Mouse (Mus musculus) hindbrain, embryonic 15.5 days (tissue): ENCODE data around the gene Cdk18. TPM values are rescaled to one million over a fixed set of nuclear protein-coding genes. Genes with fewer than 3 reads are reported as not detected.
A peak's percentile ranks its signal among the peaks of the same experiment; 100 is the strongest.

ENCODE experiments used
- ATAC-seq: fragments of 200-750 bp; cut with Nextera tagmentation; 2 replicates; pipeline ENCODE4 v1.8.0; 2017; ENCODE audit warnings: low read depth, moderate number of reproducible peaks, moderate TSS enrichment; ENCODE audit not compliant: low FRiP score
- H3K27ac ChIP-seq: fragments of 300-500 bp; sonication (generic); replicated peaks from 2 replicates; pipeline ENCODE4 v1.5.1; 2015; ENCODE audit warnings: mild to moderate bottlenecking, inconsistent platforms
- H3K27me3 ChIP-seq: fragments of 300-500 bp; sonication (generic); 2 replicates; pipeline ENCODE4 v1.6.1; 2015; ENCODE audit warnings: control low read depth, inconsistent platforms
- H3K36me3 ChIP-seq: fragments of 300-500 bp; sonication (generic); 2 replicates; pipeline ENCODE4 v1.6.1; 2015; ENCODE audit warnings: control low read depth, inconsistent platforms
- H3K4me1 ChIP-seq: fragments of 300-500 bp; sonication (generic); replicated peaks from 2 replicates; pipeline ENCODE4 v1.6.1; 2015; ENCODE audit warnings: control low read depth, inconsistent platforms
- H3K4me2 ChIP-seq: fragments of 300-500 bp; sonication (generic); 2 replicates; pipeline ENCODE4 v1.6.1; 2015; ENCODE audit warnings: moderate library complexity, mild to moderate bottlenecking, inconsistent platforms
- H3K4me3 ChIP-seq: fragments of 300-500 bp; sonication (generic); 2 replicates; pipeline ENCODE4 v1.5.1; 2015; ENCODE audit warnings: mild to moderate bottlenecking, inconsistent platforms
- H3K9ac ChIP-seq: fragments of 300-500 bp; sonication (generic); 2 replicates; pipeline ENCODE4 v1.6.1; 2015; ENCODE audit warnings: inconsistent platforms
- H3K9me3 ChIP-seq: fragments of 300-500 bp; sonication (generic); 2 replicates; pipeline ENCODE4 v1.6.1; 2016; ENCODE audit warnings: control low read depth, inconsistent platforms
- WGBS: fragments of 180-500 bp; shearing (Covaris S2); methylation state at CpG from one replicate; pipeline ENCODE4 v1.1.7; 2015; 5-methylcytosine and 5-hydroxymethylcytosine counted together
- polyA plus RNA-seq: library from polyadenylated mRNA; unstranded; fragments of >200 nt; fragmentation: Nextera tagmentation; extraction: Ambion mirVana; gene quantifications from 2 replicates; pipeline ENCODE4 v1.2.1, GENCODE M21; 2015

Gene Cdk18
- polyA plus RNA-seq, 1 experiment from 2014 or later = 1.00 TPM

GRCm38 (mm10) chr1:132128311-132128710 lies 11.2 kb downstream of the Cdk18 start:
- Histone ChIP-seq H3K9me3 (no peaks in the 10 kb centered on the region), H3K9ac (no peak overlapping the region), H3K36me3 (no peaks in the 10 kb centered on the region), H3K27ac (no peak overlapping the region), H3K4me2 (no peak overlapping the region), H3K4me3 (no peak overlapping the region), H3K4me1 (peaks cover 8% of the 10 kb centered on the region; the same call in 1 of the 2 replicates), H3K27me3 (no peaks in the 10 kb centered on the region)
- 76% methylated on average over 7 of the region's 7 CpGs for WGBS
- no peak for ATAC-seq

- Histone ChIP-seq H3K9ac (no peak overlapping the region), H3K4me1 (peaks cover 10% of the 10 kb centered on the region; the same call in 1 of the 2 replicates), H3K27me3 (no peaks in the 10 kb centered on the region), H3K4me3 (no peak overlapping the region), H3K9me3 (no peaks in the 10 kb centered on the region), H3K27ac (no peak overlapping the region), H3K4me2 (no peak overlapping the region), H3K36me3 (no peaks in the 10 kb centered on the region)
- 73% methylated on average over 6 of the region's 6 CpGs for WGBS
- no peak for ATAC-seq
Observed at GRCm38 (mm10) chr1:132125803-132126405, 13.6 kb downstream of the Cdk18 start.

GRCm38 (mm10) chr1:132125249-132125648 lies 14.2 kb downstream of the Cdk18 start:
- no peaks in the 10 kb centered on the region for H3K27me3 ChIP-seq
- H3K36me3 ChIP-seq = no peaks in the 10 kb centered on the region
- no peak overlapping the region for H3K27ac ChIP-seq
- ATAC-seq = no peak
- WGBS = 57% methylated on average over 4 of the region's 4 CpGs
- H3K9me3 ChIP-seq = no peaks in the 10 kb centered on the region
- H3K4me2 ChIP-seq = no peak overlapping the region
- no peak overlapping the region for H3K4me3 ChIP-seq
- peaks cover 10% of the 10 kb centered on the region; the same call in 1 of the 2 replicates for H3K4me1 ChIP-seq
- no peak overlapping the region for H3K9ac ChIP-seq

DNA sequence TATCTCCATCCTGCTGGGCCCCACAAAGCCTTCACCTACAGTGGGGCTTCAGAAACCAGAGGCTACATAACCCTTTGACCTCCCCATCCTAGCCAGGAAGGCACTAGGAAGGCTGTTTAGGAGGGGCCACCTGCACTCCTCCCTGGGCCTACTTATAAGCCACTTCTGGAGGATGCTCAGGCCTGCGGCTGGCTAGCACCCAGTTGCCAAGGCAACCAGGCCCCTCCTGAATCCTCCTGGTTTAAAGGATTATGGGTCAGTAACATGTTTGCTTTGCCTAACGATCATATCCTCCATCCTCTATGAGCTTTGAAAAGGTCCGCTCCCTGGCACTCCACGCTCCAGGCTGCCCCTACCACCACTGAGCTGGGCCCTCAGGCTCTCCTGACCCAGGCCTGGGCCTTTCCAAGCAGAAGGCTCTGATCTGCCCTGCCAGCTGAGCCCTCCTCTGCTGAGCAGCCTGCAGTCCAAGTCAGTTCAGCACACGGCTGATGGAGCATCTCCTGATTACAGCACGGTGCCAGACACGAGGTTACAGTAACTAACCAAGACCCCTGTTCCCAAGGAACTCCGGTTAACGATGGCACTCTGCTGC lies 16.0 kb downstream of the Cdk18 start:
- Histone ChIP-seq H3K4me1 (peaks cover 10% of the 10 kb centered on the region; the same call in 1 of the 2 replicates), H3K9ac (no peak overlapping the region), H3K9me3 (no peaks in the 10 kb centered on the region), H3K4me3 (no peak overlapping the region), H3K36me3 (no peaks in the 10 kb centered on the region), H3K27ac (peak overlapping the region; percentile 34; the same call in 1 of the 2 replicates), H3K27me3 (no peaks in the 10 kb centered on the region), H3K4me2 (no peak overlapping the region)
- ATAC-seq = peak; percentile 60
- WGBS = 36% methylated on average over 9 of the region's 9 CpGs

GRCm38 (mm10) chr1:132121895-132122294 lies 17.6 kb downstream of the Cdk18 start:
- no peak overlapping the region for H3K9ac ChIP-seq
- no peak for ATAC-seq
- no peak overlapping the region for H3K27ac ChIP-seq
- no peak overlapping the region for H3K4me3 ChIP-seq
- no peaks in the 10 kb centered on the region for H3K36me3 ChIP-seq
- H3K9me3 ChIP-seq = no peaks in the 10 kb centered on the region
- H3K4me2 ChIP-seq = no peak overlapping the region
- no peaks in the 10 kb centered on the region for H3K27me3 ChIP-seq
- peaks cover 10% of the 10 kb centered on the region; the same call in 1 of the 2 replicates for H3K4me1 ChIP-seq
- 76% methylated on average over 6 of the region's 6 CpGs for WGBS

- no peaks in the 10 kb centered on the region for H3K9me3 ChIP-seq
- 19% methylated on average over 6 of the region's 6 CpGs for WGBS
- H3K4me2 ChIP-seq = no peak overlapping the region
- no peak overlapping the region for H3K27ac ChIP-seq
- H3K4me3 ChIP-seq = no peak overlapping the region
- 0 out of 2 replicates have a peak, but pooled peaks have one; percentile 39 for ATAC-seq
- no peaks in the 10 kb centered on the region for H3K36me3 ChIP-seq
- no peak overlapping the region for H3K9ac ChIP-seq
- no peaks in the 10 kb centered on the region for H3K27me3 ChIP-seq
- peaks cover 10% of the 10 kb centered on the region; the same call in 1 of the 2 replicates for H3K4me1 ChIP-seq
Observed at GRCm38 (mm10) chr1:132121236-132121635, 18.2 kb downstream of the Cdk18 start.

GRCm38 (mm10) chr1:132116606-132117005 lies 22.9 kb downstream of the Cdk18 start:
- H3K9me3 ChIP-seq = no peaks in the 10 kb centered on the region
- H3K4me1 ChIP-seq = no peaks in the 10 kb centered on the region
- no peaks in the 10 kb centered on the region for H3K27me3 ChIP-seq
- no peak for ATAC-seq
- H3K27ac ChIP-seq = no peak overlapping the region
- H3K9ac ChIP-seq = no peak overlapping the region
- H3K36me3 ChIP-seq = no peaks in the 10 kb centered on the region
- H3K4me3 ChIP-seq = no peak overlapping the region
- 29% methylated on average over 18 of the region's 18 CpGs for WGBS
- H3K4me2 ChIP-seq = no peak overlapping the region

DNA sequence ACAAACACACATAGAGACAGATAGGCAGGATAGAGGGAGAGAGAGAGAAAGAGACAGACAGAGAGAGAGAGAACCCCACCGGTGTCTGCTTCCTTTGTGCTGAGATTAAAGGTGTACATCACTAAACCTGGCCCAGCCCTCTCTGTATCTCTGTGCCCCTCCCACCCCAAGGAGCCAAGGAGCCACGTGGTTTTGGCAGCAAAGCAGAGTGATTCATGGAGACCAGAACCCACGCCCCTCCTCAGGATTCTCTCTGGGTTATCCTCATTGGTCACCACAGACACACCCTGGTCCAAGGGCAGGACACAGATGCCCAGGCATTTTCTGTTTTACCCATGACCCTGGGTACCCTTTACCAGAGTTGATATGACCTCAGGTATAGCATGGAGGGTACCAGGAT lies 26.4 kb downstream of the Cdk18 start:
- Histone ChIP-seq H3K4me1 (no peaks in the 10 kb centered on the region), H3K9me3 (no peaks in the 10 kb centered on the region), H3K4me2 (no peak overlapping the region), H3K36me3 (no peaks in the 10 kb centered on the region), H3K4me3 (no peak overlapping the region), H3K9ac (no peak overlapping the region), H3K27ac (no peak overlapping the region), H3K27me3 (no peaks in the 10 kb centered on the region)
- ATAC-seq = no peak
- WGBS = 48% methylated on average over 3 of the region's 3 CpGs

GRCm38 (mm10) chr1:132112426-132112825 lies 27.1 kb downstream of the Cdk18 start:
- 85% methylated on average over 8 of the region's 8 CpGs for WGBS
- no peak for ATAC-seq

GRCm38 (mm10) chr1:132111411-132111810 lies 28.1 kb downstream of the Cdk18 start:
- Histone ChIP-seq H3K27me3 (no peaks in the 10 kb centered on the region), H3K4me1 (no peaks in the 10 kb centered on the region), H3K4me2 (no peak overlapping the region), H3K9ac (no peak overlapping the region), H3K27ac (no peak overlapping the region), H3K9me3 (no peaks in the 10 kb centered on the region), H3K4me3 (no peak overlapping the region), H3K36me3 (no peaks in the 10 kb centered on the region)
- ATAC-seq = no peak
- 40% methylated on average over 1 of the region's 1 CpGs for WGBS

More at GRCm38 (mm10) chr1:132112426-132112825, 27.1 kb downstream of the Cdk18 start:
- Histone ChIP-seq H3K4me2 (no peak overlapping the region), H3K36me3 (no peaks in the 10 kb centered on the region), H3K9me3 (no peaks in the 10 kb centered on the region), H3K27me3 (no peaks in the 10 kb centered on the region), H3K9ac (no peak overlapping the region), H3K4me1 (no peaks in the 10 kb centered on the region), H3K27ac (no peak overlapping the region), H3K4me3 (no peak overlapping the region)

GRCm38 (mm10) chr1:132109368-132109767 lies 30.1 kb downstream of the Cdk18 start:
- Histone ChIP-seq H3K4me2 (no peak overlapping the region), H3K9me3 (no peaks in the 10 kb centered on the region), H3K4me1 (no peaks in the 10 kb centered on the region), H3K36me3 (no peaks in the 10 kb centered on the region), H3K27me3 (no peaks in the 10 kb centered on the region), H3K27ac (no peak overlapping the region), H3K9ac (no peak overlapping the region), H3K4me3 (no peak overlapping the region)
- 76% methylated on average over 2 of the region's 2 CpGs for WGBS
- no peak for ATAC-seq

DNA sequence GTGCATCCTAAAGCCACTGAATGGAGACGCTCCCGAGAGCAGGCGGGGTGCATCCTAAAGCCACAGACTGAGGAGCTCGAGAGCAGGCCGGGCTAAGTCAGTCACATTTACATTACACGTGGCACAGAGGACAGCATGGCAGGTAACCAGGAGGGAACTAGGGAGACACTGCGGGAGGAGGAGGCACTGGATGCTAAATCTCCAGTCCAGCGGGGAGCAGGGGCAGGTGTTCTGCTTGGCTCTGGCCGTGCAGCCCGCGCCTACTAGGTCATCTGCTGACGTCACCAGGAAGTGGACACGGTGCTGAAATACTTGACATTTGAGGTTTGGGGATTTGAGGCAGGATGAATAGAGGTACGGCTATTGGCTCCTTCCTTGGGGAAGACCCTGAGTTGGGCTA lies 35.1 kb downstream of the Cdk18 start:
- no peaks in the 10 kb centered on the region for H3K9me3 ChIP-seq
- H3K9ac ChIP-seq = no peak overlapping the region
- no peaks in the 10 kb centered on the region for H3K36me3 ChIP-seq
- H3K27ac ChIP-seq = no peak overlapping the region
- ATAC-seq = no peak
- no peaks in the 10 kb centered on the region for H3K4me1 ChIP-seq
- H3K4me2 ChIP-seq = no peak overlapping the region
- no peaks in the 10 kb centered on the region for H3K27me3 ChIP-seq
- WGBS = 61% methylated on average over 14 of the region's 14 CpGs
- H3K4me3 ChIP-seq = no peak overlapping the region
